Mouse (Mus musculus) testis, postnatal 14 days (tissue): ENCODE data around the gene Tpgs1.

Source experiments
- DNase-seq: peaks from one replicate; pipeline ENCODE4 v3.0.0; 2021; ENCODE audit warnings: low spot score

Gene Tpgs1

GRCm38 (mm10) chr10:79712499-79713126, 43.4 kb downstream of the Tpgs1 start:
- DNase-seq, result peak; percentile 59

DNA sequence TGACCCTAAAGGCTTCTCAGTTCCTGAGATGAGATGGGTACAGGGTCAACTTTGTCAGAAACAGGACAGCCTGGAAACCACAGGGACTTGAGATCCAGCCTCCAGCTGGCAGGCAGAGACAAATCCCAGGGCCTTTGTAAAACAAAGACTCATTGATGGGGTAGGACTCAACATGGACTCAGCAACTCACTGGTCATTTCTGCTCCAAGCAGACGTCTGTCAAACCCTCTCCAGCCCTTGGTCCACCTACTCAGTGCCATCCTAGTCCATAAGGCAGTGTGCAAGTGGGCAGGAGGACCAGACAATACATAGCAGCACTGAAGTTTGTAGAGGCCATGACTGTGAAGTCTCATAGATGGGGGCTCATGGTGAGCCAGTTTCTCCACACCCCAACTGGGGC, 44.0 kb downstream of the Tpgs1 start:
- DNase-seq, result no peak

DNA sequence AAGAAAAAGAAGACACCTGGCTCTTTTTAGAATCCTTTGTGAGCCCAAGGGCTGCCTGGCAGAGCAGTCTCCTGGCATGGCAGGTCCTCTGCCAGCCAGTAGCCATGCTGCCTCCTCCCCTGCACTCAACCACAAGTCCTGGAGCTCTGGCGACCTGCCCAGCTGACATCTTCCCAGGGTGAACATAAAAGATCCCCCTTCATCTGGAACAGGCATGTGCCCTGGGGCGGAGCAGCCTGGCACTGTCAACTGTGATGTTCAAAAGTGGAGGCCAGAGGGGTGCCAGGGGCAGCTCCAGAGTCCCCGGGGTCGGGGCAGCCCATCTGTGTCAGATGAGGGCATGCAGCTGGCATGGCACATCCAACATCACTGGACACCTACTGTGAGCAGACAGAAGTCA, 45.8 kb downstream of the Tpgs1 start:
- no peak for DNase-seq

DNA sequence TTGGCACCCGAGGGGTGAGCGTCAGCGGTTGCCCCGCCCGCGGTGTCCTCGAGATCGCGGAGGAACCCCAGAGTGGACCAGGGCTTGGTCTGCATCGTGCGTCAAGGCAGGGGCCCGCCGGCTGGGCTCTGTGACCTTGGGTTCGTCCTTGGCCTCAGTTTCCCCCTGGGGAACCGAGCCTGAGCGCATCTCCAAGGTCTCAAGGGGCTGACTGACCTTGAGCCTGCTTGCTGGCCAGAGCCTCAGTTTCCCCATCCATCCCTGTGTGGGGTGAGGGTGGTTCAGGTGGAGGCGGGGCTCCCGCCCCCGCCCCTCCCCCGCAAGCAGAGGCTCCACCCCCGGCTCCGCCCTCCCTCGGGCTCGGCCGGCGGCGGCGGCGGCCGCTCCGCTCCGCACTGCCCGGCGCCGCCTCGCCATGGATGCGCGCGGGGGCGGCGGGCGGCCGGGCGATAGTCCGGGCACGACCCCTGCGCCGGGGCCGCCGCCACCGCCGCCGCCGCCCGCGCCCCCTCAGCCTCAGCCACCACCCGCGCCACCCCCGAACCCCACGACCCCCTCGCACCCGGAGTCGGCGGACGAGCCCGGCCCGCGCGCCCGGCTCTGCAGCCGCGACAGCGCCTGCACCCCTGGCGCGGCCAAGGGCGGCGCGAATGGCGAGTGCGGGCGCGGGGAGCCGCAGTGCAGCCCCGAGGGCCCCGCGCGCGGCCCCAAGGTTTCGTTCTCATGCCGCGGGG, 47.3 kb downstream of the Tpgs1 start, which contains the start of gene Hcn2:
Hcn2 (plus strand) TSS at position 381 of the 734 bp plus-strand sequence.
- no peak for DNase-seq

GRCm38 (mm10) chr10:79716988-79717355, 47.8 kb downstream of the Tpgs1 start:
- DNase-seq, result no peak

DNA sequence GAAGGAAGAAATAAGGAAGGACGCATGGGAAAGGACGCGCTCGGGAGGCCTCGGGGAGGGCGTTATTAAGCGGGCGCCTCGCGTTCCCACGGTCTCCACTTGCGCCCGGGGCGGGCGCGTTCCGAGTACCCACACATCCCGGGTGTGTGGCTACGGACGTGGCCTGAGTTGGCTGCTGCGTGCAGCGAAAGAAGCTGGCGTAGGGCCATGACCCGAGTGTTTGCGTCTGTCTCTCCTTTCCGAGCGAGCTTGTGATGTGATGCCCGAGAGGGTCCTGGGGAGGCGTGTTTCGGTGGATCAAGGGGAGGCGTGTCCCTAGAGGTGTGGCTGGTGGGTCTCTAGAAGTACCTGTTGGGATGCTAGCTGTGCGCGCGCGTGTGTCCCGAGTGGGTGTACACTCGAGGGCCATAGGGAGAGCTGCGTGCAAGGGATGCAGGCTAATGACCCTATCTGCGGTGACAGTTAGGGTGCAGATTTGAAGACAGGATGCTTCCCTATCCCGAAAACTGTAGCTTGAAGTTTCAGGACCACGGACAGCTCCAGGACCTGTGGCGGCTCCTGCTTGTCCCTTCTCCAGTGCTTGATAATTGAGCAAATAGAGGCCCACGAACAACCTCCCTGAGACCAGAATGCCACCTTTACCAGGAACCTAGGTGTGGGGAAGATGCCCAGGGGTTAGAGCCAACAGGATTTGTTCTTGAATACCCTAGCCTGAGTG, 48.6 kb downstream of the Tpgs1 start:
- peak; percentile 63 for DNase-seq

DNA sequence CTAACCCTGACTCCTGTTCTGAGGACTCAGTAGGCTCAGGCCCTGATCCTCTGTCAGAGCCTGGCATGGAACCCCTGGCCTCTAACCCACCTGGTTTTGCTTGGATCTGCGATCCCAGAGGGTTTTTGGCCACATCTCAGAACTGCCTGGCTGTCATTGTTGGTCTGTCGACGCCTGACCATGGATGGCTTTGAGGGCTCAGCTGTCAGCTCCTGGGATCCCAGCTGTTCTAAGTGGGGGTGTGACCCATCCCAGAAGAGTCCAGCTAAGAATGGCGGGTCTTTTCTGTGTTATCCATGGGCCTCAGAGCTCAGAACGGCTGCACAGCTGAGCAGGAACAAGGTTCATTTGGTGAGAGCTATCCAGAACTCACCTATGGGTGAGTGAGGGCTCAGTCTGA, 51.9 kb downstream of the Tpgs1 start:
- DNase-seq, result no peak

GRCm38 (mm10) chr10:79723047-79723446, 53.9 kb downstream of the Tpgs1 start:
- DNase-seq, result no peak

DNA sequence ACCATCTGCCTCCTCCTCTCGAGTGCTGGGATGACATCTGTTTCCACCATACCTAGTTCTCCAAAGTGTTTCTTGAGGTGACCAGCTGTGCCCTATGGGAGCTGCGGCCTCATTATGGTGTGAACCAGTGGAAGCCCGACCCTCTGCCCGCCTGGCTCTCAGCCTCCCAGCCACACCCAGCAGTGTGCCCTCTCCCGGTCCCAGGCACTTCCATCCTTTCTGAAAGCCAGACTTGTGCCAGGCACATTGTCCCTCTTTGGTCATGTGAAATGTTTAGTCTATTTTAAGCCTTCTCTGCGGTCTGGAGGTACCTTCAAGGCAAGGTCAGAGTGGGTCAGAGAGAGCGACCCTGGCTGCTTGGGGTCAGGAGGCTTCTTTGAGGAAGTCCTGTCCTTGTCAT, 54.5 kb downstream of the Tpgs1 start:
- DNase-seq, result no peak
